Comparison of ENCODE assay signal across 21 mouse cellular contexts in the genomic region with DNA sequence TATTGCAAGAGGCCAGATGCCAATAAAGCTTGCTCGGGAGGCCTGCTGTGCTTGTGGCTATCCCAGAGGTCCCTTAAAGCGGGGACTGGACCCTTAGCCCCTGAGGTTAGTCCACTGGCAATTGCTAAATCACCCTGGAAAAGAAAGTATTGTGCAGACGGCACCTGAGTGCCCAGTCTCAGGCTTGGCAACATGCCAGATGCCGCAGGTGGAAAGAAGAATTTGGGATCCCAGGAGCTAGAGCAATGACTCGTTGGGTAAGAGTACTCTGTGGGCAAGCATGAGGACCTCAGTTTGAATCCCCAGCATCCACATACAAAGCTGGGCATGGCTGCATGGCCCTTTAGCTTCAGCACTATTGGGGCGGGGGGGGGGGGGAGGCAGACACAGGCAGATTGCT. TPM values are rescaled to one million over a fixed set of nuclear protein-coding genes. Genes with fewer than 3 reads are reported as not detected.
DNase-seq lines count a peak whose midpoint lies in the region; ATAC-seq and TF ChIP-seq lines count a peak whose summit lies in the region.
"Had no signal": no experiment of that assay in that cellular context is flagged by ENCODE, and none has a peak within 500 bp of the region (broad histone marks: within the 10 kb centered on the region; RNA-seq: fewer than 3 reads in every experiment).

No protein-coding gene starts in this region.

- no peaks in the 10 kb centered on the region for H3K27me3 ChIP-seq in hindbrain, embryonic 10.5 days (ENCODE audit: insufficient read depth, poor library complexity, severe bottlenecking)
- H3K27me3 ChIP-seq in hindbrain, postnatal 0 days (ENCODE audit: insufficient read depth, low read length), result no peaks in the 10 kb centered on the region
- H3K27me3 ChIP-seq in limb, embryonic 10.5 days (ENCODE audit: low read depth, poor library complexity, severe bottlenecking), result no peaks in the 10 kb centered on the region
- H3K27me3 ChIP-seq: forebrain, embryonic 12.5 days; liver, embryonic 12.5 days had no signal

- H3K4me3 ChIP-seq in hindbrain, embryonic 10.5 days, result no peak overlapping the region
- no peak overlapping the region for H3K4me3 ChIP-seq in hindbrain, postnatal 0 days (ENCODE audit: low read length)
- H3K4me3 ChIP-seq in limb, embryonic 10.5 days, result no peak overlapping the region
- H3K4me3 ChIP-seq: forebrain, embryonic 12.5 days; gastrocnemius, adult 2 months; left cerebral cortex, adult 2 months; liver, embryonic 12.5 days had no signal

- no peak overlapping the region for H3K9ac ChIP-seq in hindbrain, postnatal 0 days (replicated peaks; ENCODE audit: low read length)
- H3K9ac ChIP-seq: forebrain, embryonic 12.5 days; liver, embryonic 12.5 days had no signal

- no peak for TF ChIP-seq CTCF in hindbrain, postnatal 0 days (IDR thresholded peaks at IDR 0.05; ENCODE audit: low read depth)

- H3K9me3 ChIP-seq in hindbrain, embryonic 10.5 days, result no peaks in the 10 kb centered on the region
- H3K9me3 ChIP-seq in hindbrain, postnatal 0 days (ENCODE audit: low read length), result no peaks in the 10 kb centered on the region
- H3K9me3 ChIP-seq in limb, embryonic 10.5 days (replicated peaks), result no peaks in the 10 kb centered on the region
- H3K9me3 ChIP-seq: forebrain, embryonic 12.5 days; liver, embryonic 12.5 days had no signal

- H3K4me2 ChIP-seq in hindbrain, postnatal 0 days (ENCODE audit: low read depth, low read length), result no peak overlapping the region
- H3K4me2 ChIP-seq: forebrain, embryonic 12.5 days; liver, embryonic 12.5 days; midbrain, embryonic 11.5 days had no signal

- peaks cover 50% of the 10 kb centered on the region for H3K4me1 ChIP-seq in hindbrain, embryonic 10.5 days (replicated peaks)
- no peaks in the 10 kb centered on the region for H3K4me1 ChIP-seq in hindbrain, postnatal 0 days (ENCODE audit: insufficient read depth, low read length)
- peaks cover 55% of the 10 kb centered on the region for H3K4me1 ChIP-seq in limb, embryonic 10.5 days

- peak overlapping the region; percentile 37; the same call in 1 of the 2 replicates for H3K27ac ChIP-seq in hindbrain, embryonic 10.5 days
- no peak overlapping the region for H3K27ac ChIP-seq in hindbrain, postnatal 0 days
- H3K27ac ChIP-seq in limb, embryonic 10.5 days, result no peak overlapping the region; the same call in 1 of the 2 replicates
- H3K27ac ChIP-seq: forebrain, embryonic 12.5 days; gastrocnemius, adult 2 months; left cerebral cortex, adult 2 months; liver, embryonic 12.5 days had no signal

- ATAC-seq in hindbrain, postnatal 0 days, result no peak
- no peak for ATAC-seq in frontal cortex, adult (ENCODE audit: low TSS enrichment)

- WGBS in hindbrain, embryonic 10.5 days, result 82% methylated on average over 6 of the region's 6 CpGs
- 60% methylated on average over 5 of the region's 6 CpGs for WGBS in hindbrain, postnatal 0 days
- 76% methylated on average over 6 of the region's 6 CpGs for whole genome bisulfite sequencing in limb, embryonic 10.5 days

- H3K36me3 ChIP-seq in hindbrain, embryonic 10.5 days, result no peaks in the 10 kb centered on the region; the same call in 1 of the 2 replicates
- no peaks in the 10 kb centered on the region for H3K36me3 ChIP-seq in hindbrain, postnatal 0 days (ENCODE audit: insufficient read depth, low read length)
- 0 out of 2 replicates have a peak, but pooled peaks cover 3% of the 10 kb centered on the region for H3K36me3 ChIP-seq in limb, embryonic 10.5 days
- H3K36me3 ChIP-seq: forebrain, embryonic 12.5 days; liver, embryonic 12.5 days had no signal

- DNase-seq in cerebellum, adult 18-20 months, result peak; percentile 44 to 57
- no peak for DNase-seq in cerebellum, postnatal 4 days (ENCODE audit: low spot score in 2 of 2)
- DNase-seq in hindbrain, embryonic 10.5 days (ENCODE audit: low spot score), result no peak
- no peak for DNase-seq in hindbrain, postnatal 0 days (ENCODE audit: low spot score)
- DNase-seq in cerebellum, adult 9-11 months, result peak; percentile 38
- peak; percentile 32 for DNase-seq in limb, embryonic 10.5 days (ENCODE audit: low spot score)
- DNase-seq: adrenal gland, postnatal 25 days; gastrocnemius, adult 2 months; kidney, adult 18-20 months; kidney, postnatal 4 days; layer of hippocampus, adult 9-11 months; lung, adult 18-20 months; lung, postnatal 10 days; right cerebral cortex, adult 18-20 months; right cerebral cortex, postnatal 4 days; thymus, postnatal 25 days had no signal

RNA-seq across cellular contexts. Expression of a gene that starts 35.9 kb away (rescaled TPM):
- polyA plus RNA-seq in hindbrain, embryonic 10.5 days (2016; fragmentation: Nextera tagmentation; extraction: Ambion mirVana), result 56.3 and 63.8 TPM in 2 replicates
- 40.6 and 50.4 TPM in 2 replicates for total RNA-seq in hindbrain, postnatal 0 days (2014; rRNA removed)
- polyA plus RNA-seq in hindbrain, postnatal 0 days (2015; fragmentation: Nextera tagmentation; extraction: Ambion mirVana), result 69.0 and 70.5 TPM in 2 replicates
- polyA plus RNA-seq in limb, embryonic 10.5 days (2016; fragmentation: Nextera tagmentation; extraction: Ambion mirVana), result 57.6 and 68.8 TPM in 2 replicates

Comparison
In these comparisons a context has a peak if more than half of its experiments do, and no peak if none do; other contexts are left out.
1. DNase-seq: peak in cerebellum, adult 18-20 months (2 of 2), cerebellum, adult 9-11 months (single experiment) and limb, embryonic 10.5 days (single experiment); none in cerebellum, postnatal 4 days (0 of 2), hindbrain, embryonic 10.5 days (single experiment) and hindbrain, postnatal 0 days (single experiment).